Mouse (Mus musculus) midbrain, postnatal 0 days (tissue): ENCODE data around the gene Gse1. TPM values are rescaled to one million over a fixed set of nuclear protein-coding genes. Genes with fewer than 3 reads are reported as not detected.

Experiments
- ATAC-seq: fragments of 200-750 bp; cut with Nextera tagmentation; 2 replicates; pipeline ENCODE4 v1.8.0; 2017; ENCODE audit warnings: moderate number of reproducible peaks, mild to moderate bottlenecking, moderate TSS enrichment, moderate library complexity; ENCODE audit not compliant: low FRiP score
- DNase-seq: peaks from one replicate; pipeline ENCODE4 v3.0.0-alpha.2; 2015; ENCODE audit warnings: low spot score
- H3K27ac ChIP-seq: fragments of 300-500 bp; sonication (generic); 2 replicates; pipeline ENCODE4 v1.5.1; 2014; ENCODE audit warnings: low read depth, mild to moderate bottlenecking, low read length, mixed read lengths
- H3K27me3 ChIP-seq: fragments of 300-500 bp; sonication (generic); 2 replicates; pipeline ENCODE4 v1.6.1; 2014; ENCODE audit warnings: low read length, control low read depth, mixed read lengths; ENCODE audit not compliant: insufficient read depth
- H3K36me3 ChIP-seq: fragments of 300-500 bp; sonication (generic); 2 replicates; pipeline ENCODE4 v1.6.1; 2014; ENCODE audit warnings: low read length, control low read depth, mixed read lengths; ENCODE audit not compliant: insufficient read depth
- H3K4me1 ChIP-seq: fragments of 300-500 bp; sonication (generic); 2 replicates; pipeline ENCODE4 v1.6.1; 2014; ENCODE audit warnings: mild to moderate bottlenecking, control low read depth, antibody characterized with exemption, low read length, mixed read lengths; ENCODE audit not compliant: insufficient read depth
- H3K4me2 ChIP-seq: fragments of 300-500 bp; sonication (generic); 2 replicates; pipeline ENCODE4 v1.6.1; 2014; ENCODE audit warnings: low read depth, mild to moderate bottlenecking, low read length, mixed read lengths; ENCODE audit not compliant: poor library complexity, severe bottlenecking
- H3K4me3 ChIP-seq: fragments of 300-500 bp; sonication (generic); 2 replicates; pipeline ENCODE4 v1.5.1; 2014; ENCODE audit warnings: low read depth, mild to moderate bottlenecking, low read length, moderate library complexity
- H3K9ac ChIP-seq: fragments of 300-500 bp; sonication (generic); replicated peaks from 2 replicates; pipeline ENCODE4 v1.6.1; 2014; ENCODE audit warnings: mild to moderate bottlenecking, low read length, moderate library complexity, mixed read lengths; ENCODE audit not compliant: poor library complexity, severe bottlenecking
- H3K9me3 ChIP-seq: fragments of 300-500 bp; sonication (generic); 2 replicates; pipeline ENCODE4 v1.6.1; 2016; ENCODE audit warnings: low read length, control low read depth
- CTCF ChIP-seq: IDR thresholded peaks from 2 replicates; pipeline ENCODE4 v1.5.1; 2016; ENCODE audit warnings: antibody characterized with exemption, mild to moderate bottlenecking
- WGBS: fragments of 180-500 bp; shearing (Covaris S2); extraction: QIAGEN DNeasy Blood & Tissue Kit; methylation state at CpG from one replicate; pipeline ENCODE4 v1.1.7; 2014; 5-methylcytosine and 5-hydroxymethylcytosine counted together
- polyA plus RNA-seq: library from polyadenylated mRNA; unstranded; fragments of >200 nt; fragmentation: Nextera tagmentation; extraction: Ambion mirVana; gene quantifications from 2 replicates; pipeline ENCODE4 v1.2.1, GENCODE M21; 2015
- total RNA-seq: library from RNA; depleted of rRNA; stranded (reverse); fragments of >200 nt; gene quantifications from 2 replicates; pipeline ENCODE4 v1.2.3, GENCODE M21; 2014

Gene Gse1
- total and polyA plus RNA-seq, 2 experiments from 2014 or later, result 12.4 to 51.3 TPM

DNA sequence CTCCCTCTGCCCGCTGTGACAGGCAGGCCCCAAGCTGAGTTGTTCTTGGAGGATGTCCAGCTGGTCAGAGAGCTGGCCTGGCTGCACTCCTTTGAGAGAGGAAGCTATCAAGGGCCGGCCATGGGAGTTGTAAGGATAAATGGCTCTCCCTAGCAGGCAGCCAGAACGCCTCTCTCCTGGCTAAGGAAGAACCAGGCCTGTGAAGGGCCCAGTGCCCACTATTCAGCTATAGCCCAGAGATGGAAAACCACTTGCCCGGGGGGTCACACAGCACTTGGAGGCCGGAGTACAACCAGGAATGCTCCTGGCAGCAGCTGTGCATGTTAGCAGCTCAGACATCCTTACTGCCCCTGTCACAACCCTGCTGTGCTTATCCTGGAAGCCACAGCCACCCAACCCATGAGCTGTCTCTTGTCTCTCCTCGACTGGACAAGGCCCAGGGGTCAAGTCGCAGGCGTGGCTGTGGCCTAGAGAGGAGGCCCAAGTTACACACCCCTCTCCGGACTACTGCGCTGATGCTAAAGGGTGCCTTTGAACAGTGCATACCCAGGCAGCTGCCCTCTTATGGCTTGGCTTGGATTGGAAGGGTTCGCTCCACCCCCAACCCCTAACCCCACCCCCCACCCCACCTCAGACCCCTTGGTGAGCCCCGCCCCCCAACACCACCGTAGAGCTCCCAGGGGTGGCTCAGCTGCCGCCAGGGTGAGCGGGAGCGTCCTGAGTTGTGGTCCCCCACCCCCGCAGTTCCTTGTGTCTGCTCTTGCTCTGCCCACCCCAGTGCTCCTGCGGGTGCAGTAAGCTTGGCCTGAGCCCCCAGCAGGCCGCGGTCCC lies 276.2 kb downstream of the Gse1 start:
- 6% methylated on average over 20 of the region's 20 CpGs for WGBS
- ATAC-seq, result no peak
- H3K27ac ChIP-seq, result peak overlapping the region; percentile 69
- no peaks in the 10 kb centered on the region for H3K36me3 ChIP-seq
- peak; percentile 69 for DNase-seq
- no peaks in the 10 kb centered on the region for H3K27me3 ChIP-seq
- TF ChIP-seq CTCF, result no peak
- peaks cover 35% of the 10 kb centered on the region for H3K4me1 ChIP-seq
- H3K4me2 ChIP-seq, result peak overlapping the region; percentile 49
- H3K9me3 ChIP-seq, result no peaks in the 10 kb centered on the region
- peak overlapping the region; percentile 13; the same call in 1 of the 2 replicates for H3K4me3 ChIP-seq
- H3K9ac ChIP-seq, result peak overlapping the region; percentile 63

GRCm38 (mm10) chr8:120505082-120505511 lies 276.8 kb downstream of the Gse1 start:
- ATAC-seq, result no peak
- Histone ChIP-seq H3K4me2 (peak overlapping the region; percentile 49), H3K4me3 (peak overlapping the region; percentile 13; the same call in 1 of the 2 replicates), H3K4me1 (peaks cover 41% of the 10 kb centered on the region), H3K9me3 (no peaks in the 10 kb centered on the region), H3K27me3 (no peaks in the 10 kb centered on the region), H3K36me3 (no peaks in the 10 kb centered on the region), H3K9ac (peak overlapping the region; percentile 63), H3K27ac (peak overlapping the region; percentile 69)
- 2% methylated on average over 19 of the region's 19 CpGs for WGBS
- peak; percentile 62 for DNase-seq
- TF ChIP-seq CTCF, result no peak

- Histone ChIP-seq H3K36me3 (no peaks in the 10 kb centered on the region), H3K27me3 (no peaks in the 10 kb centered on the region), H3K9ac (no peak overlapping the region; the same call in 1 of the 2 replicates), H3K9me3 (no peaks in the 10 kb centered on the region), H3K4me1 (peaks cover 45% of the 10 kb centered on the region), H3K4me3 (no peak overlapping the region), H3K27ac (peak overlapping the region; percentile 69; the same call in 1 of the 2 replicates), H3K4me2 (peak overlapping the region; percentile 49)
- 21% methylated on average over 23 of the region's 23 CpGs for WGBS
- TF ChIP-seq CTCF, result no peak
- DNase-seq (no peak), ATAC-seq (no peak)
Observed at GRCm38 (mm10) chr8:120505619-120506310, 277.5 kb downstream of the Gse1 start.

DNA sequence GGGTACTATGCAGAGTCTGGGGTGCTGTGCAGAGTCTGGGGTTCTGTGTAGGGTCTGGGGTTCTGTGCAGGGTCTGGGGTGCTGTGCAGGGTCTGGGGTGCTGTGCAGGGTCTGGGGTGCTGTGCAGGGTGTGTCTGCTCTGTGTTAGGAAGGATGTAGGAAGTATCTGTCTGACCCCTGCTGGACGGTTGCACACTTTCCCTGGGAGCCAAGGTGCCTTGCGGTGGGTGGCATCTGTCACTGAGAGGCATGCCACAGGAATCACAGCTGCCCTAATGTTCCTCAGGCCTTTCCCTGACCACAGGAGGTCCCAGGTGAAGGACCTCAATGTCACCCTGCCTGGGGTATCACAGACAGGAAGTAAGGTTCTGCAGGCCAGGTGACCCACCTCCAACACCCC lies 278.3 kb downstream of the Gse1 start:
- no peak overlapping the region for H3K4me3 ChIP-seq
- no peak overlapping the region for H3K27ac ChIP-seq
- H3K9ac ChIP-seq, result no peak overlapping the region
- ATAC-seq (no peak), DNase-seq (no peak)
- 50% methylated on average over 2 of the region's 2 CpGs for WGBS
- H3K9me3 ChIP-seq, result no peaks in the 10 kb centered on the region
- H3K36me3 ChIP-seq, result no peaks in the 10 kb centered on the region
- peak; percentile 50 for TF ChIP-seq CTCF
- H3K27me3 ChIP-seq, result no peaks in the 10 kb centered on the region
- no peak overlapping the region for H3K4me2 ChIP-seq
- peaks cover 53% of the 10 kb centered on the region for H3K4me1 ChIP-seq

DNA sequence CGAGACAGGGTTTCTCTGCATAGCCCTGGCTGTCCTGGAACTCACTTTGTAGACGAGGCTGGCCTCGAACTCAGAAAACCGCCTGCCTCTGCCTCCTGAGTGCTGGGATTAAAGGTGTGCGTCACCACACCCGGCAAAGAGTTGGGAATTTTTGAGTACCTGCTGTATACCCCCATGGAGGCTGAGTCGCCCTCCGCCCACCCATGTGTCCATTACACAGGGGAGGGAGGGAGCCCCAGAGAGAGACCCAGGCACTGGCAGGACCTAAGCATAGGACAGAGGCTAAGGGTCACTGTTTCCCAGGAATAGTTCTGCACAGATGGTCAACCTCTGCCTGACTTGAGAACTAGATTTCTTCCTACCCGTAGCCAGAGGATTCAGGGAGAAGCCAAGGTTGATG lies 279.0 kb downstream of the Gse1 start:
- H3K4me3 ChIP-seq, result no peak overlapping the region
- H3K9me3 ChIP-seq, result no peaks in the 10 kb centered on the region
- no peak for ATAC-seq
- no peaks in the 10 kb centered on the region for H3K27me3 ChIP-seq
- H3K27ac ChIP-seq, result no peak overlapping the region
- H3K9ac ChIP-seq, result no peak overlapping the region
- WGBS, result 88% methylated on average over 9 of the region's 9 CpGs
- no peak for TF ChIP-seq CTCF
- no peaks in the 10 kb centered on the region for H3K36me3 ChIP-seq
- DNase-seq, result no peak
- H3K4me2 ChIP-seq, result no peak overlapping the region
- H3K4me1 ChIP-seq, result peaks cover 56% of the 10 kb centered on the region
